Mouse (Mus musculus): ENCODE measurements around the gene Dnajb12.

GRCm38 (mm10) chr10:59864884-59865726 is 14.3 kb upstream of the Dnajb12 start:
- TF ChIP-seq CTCF (IDR thresholded peaks at IDR 0.05; ENCODE audit: low read depth, low read length), result peak; percentile 70
- no peak for TF ChIP-seq POLR2AphosphoS5 (IDR thresholded peaks at IDR 0.05; ENCODE audit: insufficient replicate concordance, low read depth, low read length)
- no peak for TF ChIP-seq GATA1 (IDR thresholded peaks at IDR 0.05; ENCODE audit: borderline replicate concordance, low read length)
- no peak for TF ChIP-seq TAL1 (conservative IDR thresholded peaks at IDR 0.05; ENCODE audit: low read depth, low read length)
